Mouse (Mus musculus): ENCODE measurements around the gene Scaf1.

Gene Scaf1

GRCm38 (mm10) chr7:44954091-44954885 is 61.9 kb downstream of the Scaf1 start:
- no peak for DNase-seq (ENCODE audit: low spot score)

DNA sequence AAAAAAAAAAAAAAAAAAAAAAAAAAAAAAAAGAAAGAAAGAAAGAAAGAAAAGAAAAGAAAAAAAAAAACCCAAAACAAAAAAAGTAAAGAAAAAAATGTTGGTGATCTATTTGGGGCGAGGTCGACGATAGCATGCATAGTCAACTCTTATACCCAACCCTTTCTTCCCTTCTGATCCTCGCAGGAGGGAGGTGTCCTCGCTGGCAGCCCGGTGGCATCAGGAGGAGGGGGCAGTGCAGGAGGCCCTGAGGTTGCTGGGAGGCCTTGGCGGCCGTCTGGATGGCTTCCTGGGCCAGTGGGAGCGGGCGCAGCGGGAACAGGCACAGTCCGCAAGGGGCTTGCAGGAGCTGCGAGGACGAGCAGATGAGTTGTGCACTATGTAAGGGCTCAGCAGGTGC is 62.6 kb downstream of the Scaf1 start:
- no peak for DNase-seq (ENCODE audit: low spot score)
